Mouse (Mus musculus): ENCODE results near the gene Prpf3.
"Not testable (repeated sequence)": the region's sequence is repeated elsewhere in the genome, so short reads cannot be mapped to it uniquely, and the experiment has no call there.

Prpf3 gene

GRCm38 (mm10) chr3:95826275-95826674 lies 29.4 kb downstream of the Prpf3 start:
- no peak for ATAC-seq (ENCODE audit: insufficient number of reproducible peaks, low FRiP score, low TSS enrichment)

GRCm38 (mm10) chr3:95820046-95821010 lies 35.4 kb downstream of the Prpf3 start:
- no peak for ATAC-seq (ENCODE audit: insufficient number of reproducible peaks, low FRiP score, low TSS enrichment)

- ATAC-seq (ENCODE audit: insufficient number of reproducible peaks, low FRiP score, low TSS enrichment), result peak; percentile 96
These were observed 36.2 kb downstream of the Prpf3 start for GRCm38 (mm10) chr3:95819351-95819985.

- ATAC-seq (ENCODE audit: insufficient number of reproducible peaks, low FRiP score, low TSS enrichment), result peak; percentile 54; the same call in 1 of the 2 replicates
These were observed 37.0 kb downstream of the Prpf3 start, which contains the start of gene Rprd2 for GRCm38 (mm10) chr3:95818571-95819288. Gene Rprd2, minus strand, starts transcription at chr3:95818863.

- ATAC-seq (ENCODE audit: insufficient number of reproducible peaks, low FRiP score, low TSS enrichment), result 0 out of 2 replicates have a peak, but pooled peaks have one; percentile 3
These were observed 37.6 kb downstream of the Prpf3 start for GRCm38 (mm10) chr3:95818026-95818511.

- no peak for ATAC-seq (ENCODE audit: insufficient number of reproducible peaks, low FRiP score, low TSS enrichment)
These were observed 39.0 kb downstream of the Prpf3 start for GRCm38 (mm10) chr3:95816681-95817080.

- no peak for ATAC-seq (ENCODE audit: insufficient number of reproducible peaks, low FRiP score, low TSS enrichment)
These were observed 47.3 kb downstream of the Prpf3 start for GRCm38 (mm10) chr3:95808384-95808783.

- ATAC-seq (ENCODE audit: insufficient number of reproducible peaks, low FRiP score, low TSS enrichment), result not testable (repeated sequence)
These were observed 48.1 kb downstream of the Prpf3 start for GRCm38 (mm10) chr3:95807630-95808029.

GRCm38 (mm10) chr3:95806677-95807076 lies 49.0 kb downstream of the Prpf3 start:
- no peak for ATAC-seq (ENCODE audit: insufficient number of reproducible peaks, low FRiP score, low TSS enrichment)

GRCm38 (mm10) chr3:95803851-95804250 lies 51.8 kb downstream of the Prpf3 start:
- no peak for ATAC-seq (ENCODE audit: insufficient number of reproducible peaks, low FRiP score, low TSS enrichment)

- no peak for ATAC-seq (ENCODE audit: insufficient number of reproducible peaks, low FRiP score, low TSS enrichment)
These were observed 56.9 kb downstream of the Prpf3 start for GRCm38 (mm10) chr3:95798756-95799155.

- no peak for ATAC-seq (ENCODE audit: insufficient number of reproducible peaks, low FRiP score, low TSS enrichment)
These were observed 61.4 kb downstream of the Prpf3 start for GRCm38 (mm10) chr3:95794299-95794698.

- ATAC-seq (ENCODE audit: insufficient number of reproducible peaks, low FRiP score, low TSS enrichment), result no peak
These were observed 62.0 kb downstream of the Prpf3 start for GRCm38 (mm10) chr3:95793662-95794061.

GRCm38 (mm10) chr3:95785501-95785900 lies 70.2 kb downstream of the Prpf3 start:
- no peak for ATAC-seq (ENCODE audit: insufficient number of reproducible peaks, low FRiP score, low TSS enrichment)
